Mouse (Mus musculus) limb, embryonic 15.5 days (tissue): ENCODE measurements around the gene P2rx5. TPM values are rescaled to one million over a fixed set of nuclear protein-coding genes. Genes with fewer than 3 reads are reported as not detected.

ENCODE experiments used
- ATAC-seq: fragments of 200-750 bp; cut with Nextera tagmentation; 2 replicates; pipeline ENCODE4 v1.8.0; 2017; ENCODE audit warnings: low read depth, moderate TSS enrichment; ENCODE audit not compliant: insufficient number of reproducible peaks, low FRiP score, low TSS enrichment
- H3K27ac ChIP-seq: fragments of 300-500 bp; sonication (generic); 2 replicates; pipeline ENCODE4 v1.5.1; 2015; ENCODE audit warnings: moderate library complexity, mild to moderate bottlenecking, inconsistent platforms
- H3K27me3 ChIP-seq: fragments of 300-500 bp; sonication (generic); 2 replicates; pipeline ENCODE4 v1.6.1; 2015; ENCODE audit warnings: inconsistent platforms
- H3K36me3 ChIP-seq: fragments of 300-500 bp; sonication (generic); 2 replicates; pipeline ENCODE4 v1.6.1; 2015; ENCODE audit warnings: inconsistent platforms
- H3K4me1 ChIP-seq: fragments of 300-500 bp; sonication (generic); 2 replicates; pipeline ENCODE4 v1.6.1; 2015; ENCODE audit warnings: inconsistent platforms
- H3K4me2 ChIP-seq: fragments of 300-500 bp; sonication (generic); 2 replicates; pipeline ENCODE4 v1.6.1; 2015; ENCODE audit warnings: mild to moderate bottlenecking, inconsistent platforms
- H3K4me3 ChIP-seq: fragments of 300-500 bp; sonication (generic); 2 replicates; pipeline ENCODE4 v1.5.1; 2015; ENCODE audit warnings: mild to moderate bottlenecking, inconsistent platforms
- H3K9ac ChIP-seq: fragments of 300-500 bp; sonication (generic); 2 replicates; pipeline ENCODE4 v1.6.1; 2015; ENCODE audit warnings: inconsistent platforms
- H3K9me3 ChIP-seq: fragments of 300-500 bp; sonication (generic); 2 replicates; pipeline ENCODE4 v1.6.1; 2016; ENCODE audit warnings: inconsistent platforms
- WGBS: fragments of 180-500 bp; shearing (Covaris S2); methylation state at CpG from one replicate; pipeline ENCODE4 v1.1.7; 2015; 5-methylcytosine and 5-hydroxymethylcytosine counted together
- polyA plus RNA-seq: library from polyadenylated mRNA; unstranded; fragments of >200 nt; fragmentation: Nextera tagmentation; extraction: Ambion mirVana; gene quantifications from 2 replicates; pipeline ENCODE4 v1.2.1, GENCODE M21; 2015

The P2rx5 gene
- polyA plus RNA-seq, 1 experiment from 2014 or later, result 1.2 TPM

DNA sequence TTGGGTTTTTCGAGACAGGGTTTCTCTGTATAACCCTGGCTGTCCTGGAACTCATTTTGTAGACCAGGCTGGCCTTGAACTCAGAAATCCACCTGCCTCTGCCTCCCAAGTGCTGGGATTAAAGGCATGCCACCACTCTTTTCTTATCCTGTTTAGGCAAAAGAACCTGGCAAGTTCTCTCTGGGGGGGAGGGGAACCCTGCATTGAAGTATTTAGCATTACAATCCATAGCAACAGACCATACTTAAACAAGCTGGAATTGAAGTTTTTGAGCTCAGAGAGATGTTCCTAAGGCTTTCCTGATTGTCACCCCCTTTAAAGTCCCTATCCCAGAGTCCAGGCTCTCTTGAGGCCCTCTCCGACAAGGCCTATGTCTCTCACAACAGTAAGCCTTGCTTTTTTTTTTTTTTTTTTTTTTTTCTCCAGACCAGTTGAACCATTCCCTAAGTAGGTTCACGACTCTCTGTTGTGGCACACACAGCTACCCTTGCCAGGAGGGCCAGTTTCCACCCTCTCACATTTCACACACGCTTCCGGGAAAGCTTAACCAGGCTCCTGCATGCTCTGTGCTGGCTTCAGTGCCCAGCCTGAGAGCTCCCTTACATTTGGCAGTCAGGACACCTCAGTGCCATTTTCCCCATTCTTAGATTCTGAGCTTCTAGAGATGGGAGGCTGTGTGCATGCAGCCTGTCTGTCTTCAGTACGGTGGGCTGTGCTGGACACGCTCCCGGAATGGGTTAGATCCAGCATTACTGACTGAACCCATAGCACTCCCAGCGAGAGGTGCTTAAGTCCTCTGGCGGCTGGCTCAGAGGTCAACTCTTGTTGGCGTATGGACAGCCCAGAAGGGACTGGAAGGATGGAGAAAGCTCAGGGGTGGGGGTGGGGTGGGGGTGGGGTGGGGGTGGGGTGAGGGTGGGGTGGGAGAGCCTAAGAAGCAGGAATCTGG lies 13.9 kb upstream of the P2rx5 start:
- no peaks in the 10 kb centered on the region for H3K36me3 ChIP-seq

DNA sequence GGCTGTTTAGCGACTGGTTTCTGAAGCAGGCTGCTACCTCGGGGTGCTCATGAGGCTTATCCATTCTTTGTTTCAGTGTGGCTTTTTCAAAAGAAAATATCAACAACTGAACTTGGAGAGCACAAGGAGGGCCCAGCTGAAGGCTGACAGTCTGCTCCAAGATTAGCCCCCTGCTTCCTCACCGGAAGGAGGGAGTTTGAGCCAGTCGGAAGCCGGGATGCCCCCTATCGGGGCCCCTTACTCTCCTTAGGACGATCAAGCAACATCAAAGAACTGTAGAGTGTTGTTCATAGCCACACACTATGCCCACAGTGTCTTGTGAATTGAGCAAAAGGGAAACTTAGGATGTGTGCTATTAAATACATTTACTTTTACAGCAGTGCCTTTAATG lies 13.3 kb upstream of the P2rx5 start:
- ATAC-seq, result no peak
- Histone ChIP-seq H3K27ac (no peak overlapping the region), H3K9ac (no peak overlapping the region), H3K4me2 (no peak overlapping the region), H3K4me3 (no peak overlapping the region), H3K27me3 (no peaks in the 10 kb centered on the region), H3K4me1 (no peaks in the 10 kb centered on the region), H3K9me3 (no peaks in the 10 kb centered on the region), H3K36me3 (no peaks in the 10 kb centered on the region)
- WGBS, result 60% methylated on average over 7 of the region's 7 CpGs

More for the DNA sequence above, 13.9 kb upstream of the P2rx5 start:
- Histone ChIP-seq H3K4me1 (no peaks in the 10 kb centered on the region), H3K27me3 (no peaks in the 10 kb centered on the region), H3K9me3 (no peaks in the 10 kb centered on the region), H3K9ac (no peak overlapping the region), H3K27ac (no peak overlapping the region), H3K4me3 (no peak overlapping the region), H3K4me2 (no peak overlapping the region)
- 54% methylated on average over 11 of the region's 11 CpGs for WGBS
- no peak for ATAC-seq

DNA sequence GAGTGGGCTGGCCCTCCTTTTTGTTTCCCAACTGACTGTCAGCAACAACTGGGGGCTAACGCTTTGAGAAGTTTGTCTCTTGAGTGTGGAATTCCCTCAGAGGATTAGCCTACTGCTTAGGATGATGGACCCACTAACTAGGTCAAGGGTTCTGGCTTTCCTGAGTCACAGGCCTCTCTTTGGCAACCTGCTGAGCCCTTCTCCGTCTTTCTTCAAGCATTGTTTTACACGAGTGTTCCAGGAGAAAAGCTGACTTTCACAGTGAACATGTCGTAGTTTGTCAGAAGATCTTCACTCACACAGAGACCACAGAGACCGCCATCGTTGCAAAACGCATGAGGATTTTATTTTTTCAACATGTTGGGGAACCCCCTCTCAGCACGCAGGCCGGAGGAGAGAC lies 12.0 kb upstream of the P2rx5 start:
- no peak overlapping the region for H3K9ac ChIP-seq
- no peaks in the 10 kb centered on the region for H3K36me3 ChIP-seq
- H3K4me1 ChIP-seq, result no peaks in the 10 kb centered on the region
- ATAC-seq, result no peak
- no peak overlapping the region for H3K4me2 ChIP-seq
- no peak overlapping the region for H3K4me3 ChIP-seq
- H3K9me3 ChIP-seq, result no peaks in the 10 kb centered on the region
- H3K27me3 ChIP-seq, result no peaks in the 10 kb centered on the region
- WGBS, result 79% methylated on average over 9 of the region's 9 CpGs
- H3K27ac ChIP-seq, result no peak overlapping the region

DNA sequence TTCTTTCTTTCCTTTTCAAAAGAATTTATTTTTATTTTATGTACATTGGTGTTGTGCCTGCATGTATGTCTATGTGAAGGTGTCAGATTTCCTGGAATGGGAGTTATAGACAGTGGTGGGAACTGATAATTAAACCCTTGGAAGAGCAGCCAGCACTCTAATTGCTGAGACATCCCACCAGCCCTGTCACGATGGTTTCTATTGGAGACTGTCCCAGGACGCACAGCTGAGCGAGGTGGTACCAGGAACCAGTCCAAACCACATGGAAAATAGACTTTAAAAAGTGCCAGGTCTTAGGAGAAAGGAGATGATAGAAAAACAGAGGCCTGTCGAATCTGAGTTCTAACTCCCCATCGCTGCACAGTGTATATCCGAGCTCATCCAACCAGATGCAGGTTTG lies 5.2 kb upstream of the P2rx5 start:
- no peak overlapping the region for H3K4me3 ChIP-seq
- no peak overlapping the region for H3K27ac ChIP-seq
- ATAC-seq, result no peak
- H3K36me3 ChIP-seq, result no peaks in the 10 kb centered on the region
- peaks cover 24% of the 10 kb centered on the region for H3K27me3 ChIP-seq
- peaks cover 8% of the 10 kb centered on the region; the same call in 1 of the 2 replicates for H3K4me1 ChIP-seq
- no peaks in the 10 kb centered on the region for H3K9me3 ChIP-seq
- 57% methylated on average over 6 of the region's 6 CpGs for WGBS
- no peak overlapping the region for H3K4me2 ChIP-seq
- no peak overlapping the region for H3K9ac ChIP-seq

DNA sequence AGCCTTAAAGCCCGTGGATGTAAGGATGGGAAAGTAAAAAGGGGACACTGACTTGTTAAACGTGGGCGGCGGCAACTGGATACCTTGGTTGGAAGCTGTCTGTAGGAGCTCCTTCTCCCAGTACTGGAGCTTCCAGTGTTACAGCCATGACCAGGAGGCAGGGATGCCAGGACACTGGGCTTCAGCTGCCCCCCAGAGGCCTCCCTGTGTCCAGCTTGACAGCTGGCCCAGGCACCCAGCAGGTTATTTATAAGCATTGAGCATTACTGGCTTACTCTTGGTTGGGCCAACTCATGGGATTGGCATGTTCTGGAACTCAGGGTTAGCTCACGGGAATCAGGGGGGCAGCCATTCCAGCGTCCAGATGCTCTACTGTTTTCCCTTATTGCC lies 585 bp downstream of the P2rx5 start:
- H3K9ac ChIP-seq, result no peak overlapping the region
- 22% methylated on average over 6 of the region's 6 CpGs for WGBS
- peaks cover 42% of the 10 kb centered on the region for H3K27me3 ChIP-seq
- H3K27ac ChIP-seq, result no peak overlapping the region
- H3K4me2 ChIP-seq, result peak overlapping the region; percentile 89
- no peaks in the 10 kb centered on the region for H3K9me3 ChIP-seq
- peaks cover 12% of the 10 kb centered on the region; the same call in 1 of the 2 replicates for H3K4me1 ChIP-seq
- no peaks in the 10 kb centered on the region for H3K36me3 ChIP-seq
- ATAC-seq, result peak; percentile 52; the same call in 1 of the 2 replicates
- peak overlapping the region; percentile 41 for H3K4me3 ChIP-seq

DNA sequence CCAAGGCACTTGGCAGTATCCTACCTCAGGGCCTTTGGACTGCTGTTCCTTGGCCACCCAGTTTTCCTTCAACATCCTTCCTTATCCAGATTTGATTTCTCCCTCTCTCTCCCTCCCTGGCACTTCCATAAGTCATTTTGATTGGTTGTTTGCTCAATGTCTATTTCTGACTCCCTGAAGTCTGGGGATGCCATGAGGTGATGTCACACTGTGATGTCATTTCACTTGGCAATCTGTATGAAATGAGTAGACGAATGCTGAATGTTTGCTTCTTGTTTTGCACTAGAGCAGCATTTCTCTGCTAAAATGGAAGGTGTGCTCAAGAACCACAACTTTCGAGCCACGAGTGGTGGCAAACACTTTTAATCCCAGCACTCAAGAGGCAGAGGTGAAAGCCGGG lies 1.4 kb downstream of the P2rx5 start:
- H3K4me1 ChIP-seq, result peaks cover 12% of the 10 kb centered on the region; the same call in 1 of the 2 replicates

DNA sequence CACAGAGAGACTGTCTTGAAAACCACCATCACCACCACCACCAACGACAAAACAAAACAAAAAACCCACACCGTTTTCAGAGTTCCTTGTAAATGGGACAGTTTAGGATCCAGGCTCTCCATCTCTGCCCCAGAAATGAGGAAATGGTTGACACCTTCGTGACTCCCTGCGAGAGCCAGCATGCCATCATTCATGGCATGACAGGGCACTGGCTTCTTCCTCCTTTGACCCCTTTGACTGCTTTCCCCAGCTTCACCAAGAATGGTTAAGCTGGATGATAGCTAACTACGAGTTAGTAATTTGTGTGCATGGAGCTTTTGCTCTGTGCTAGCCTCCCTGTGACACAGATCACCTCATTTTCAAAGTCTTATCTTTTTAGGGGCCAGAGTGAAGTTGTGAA lies 2.1 kb downstream of the P2rx5 start:
- H3K4me3 ChIP-seq, result no peak overlapping the region
- no peak overlapping the region for H3K27ac ChIP-seq
- H3K4me2 ChIP-seq, result no peak overlapping the region
- no peak overlapping the region for H3K9ac ChIP-seq
- peaks cover 38% of the 10 kb centered on the region for H3K27me3 ChIP-seq
- H3K9me3 ChIP-seq, result no peaks in the 10 kb centered on the region
- no peak for ATAC-seq
- no peaks in the 10 kb centered on the region for H3K36me3 ChIP-seq
- peaks cover 12% of the 10 kb centered on the region; the same call in 1 of the 2 replicates for H3K4me1 ChIP-seq
- 58% methylated on average over 5 of the region's 5 CpGs for whole genome bisulfite sequencing

More for the DNA sequence above, 1.4 kb downstream of the P2rx5 start:
- Histone ChIP-seq H3K4me3 (no peak overlapping the region), H3K9me3 (no peaks in the 10 kb centered on the region), H3K27ac (no peak overlapping the region), H3K36me3 (no peaks in the 10 kb centered on the region), H3K4me2 (no peak overlapping the region), H3K27me3 (peaks cover 40% of the 10 kb centered on the region), H3K9ac (no peak overlapping the region)
- no peak for ATAC-seq
- 84% methylated on average over 4 of the region's 4 CpGs for WGBS

DNA sequence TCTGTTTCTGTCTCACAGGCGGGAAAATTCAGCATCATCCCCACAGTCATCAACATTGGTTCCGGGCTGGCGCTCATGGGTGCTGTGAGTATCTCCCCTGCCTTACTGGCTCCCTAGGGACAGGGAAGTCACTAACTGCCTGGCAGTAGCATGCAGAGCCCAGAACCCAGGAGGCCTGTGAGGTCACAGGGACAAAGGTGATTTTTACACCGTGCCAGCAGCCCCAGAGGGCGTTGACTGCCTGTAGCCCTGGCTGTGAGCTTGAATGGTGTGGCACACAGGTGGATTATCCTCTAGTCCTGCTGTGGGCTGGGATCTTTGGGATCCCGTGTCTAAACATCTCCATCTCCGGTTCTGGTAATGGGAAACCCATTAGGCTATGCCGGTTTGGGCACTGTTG lies 7.8 kb downstream of the P2rx5 start:
- no peak overlapping the region for H3K4me2 ChIP-seq
- H3K9me3 ChIP-seq, result no peaks in the 10 kb centered on the region
- H3K4me1 ChIP-seq, result peaks cover 18% of the 10 kb centered on the region
- peaks cover 11% of the 10 kb centered on the region for H3K36me3 ChIP-seq
- no peak overlapping the region for H3K4me3 ChIP-seq
- H3K27ac ChIP-seq, result no peak overlapping the region
- 76% methylated on average over 8 of the region's 8 CpGs for WGBS
- ATAC-seq, result no peak
- no peak overlapping the region for H3K9ac ChIP-seq
- no peaks in the 10 kb centered on the region for H3K27me3 ChIP-seq

DNA sequence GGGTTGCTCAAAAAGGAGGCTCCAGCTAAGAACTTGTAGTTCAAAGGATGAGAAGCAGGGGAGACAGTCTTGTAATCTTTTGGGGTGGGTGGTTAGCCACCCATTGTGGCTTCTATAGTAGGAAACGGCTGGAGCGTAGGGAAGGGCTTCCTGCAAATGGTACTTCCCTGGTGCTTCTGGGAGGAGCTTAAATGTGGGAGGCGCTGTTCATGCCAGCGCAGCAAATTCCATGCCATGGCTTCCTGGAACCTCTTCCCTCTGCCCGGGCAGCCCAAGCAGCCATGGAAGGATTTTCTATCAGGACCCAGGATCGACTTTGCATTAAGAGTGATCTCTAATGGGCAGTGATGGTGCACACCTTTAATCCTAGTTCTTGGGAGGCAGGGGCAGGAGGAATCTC lies 8.4 kb downstream of the P2rx5 start:
- Histone ChIP-seq H3K4me3 (no peak overlapping the region), H3K4me2 (no peak overlapping the region), H3K27me3 (no peaks in the 10 kb centered on the region), H3K36me3 (peaks cover 14% of the 10 kb centered on the region), H3K27ac (no peak overlapping the region), H3K4me1 (peaks cover 18% of the 10 kb centered on the region), H3K9ac (no peak overlapping the region), H3K9me3 (no peaks in the 10 kb centered on the region)
- WGBS, result 83% methylated on average over 6 of the region's 6 CpGs
- ATAC-seq, result no peak

DNA sequence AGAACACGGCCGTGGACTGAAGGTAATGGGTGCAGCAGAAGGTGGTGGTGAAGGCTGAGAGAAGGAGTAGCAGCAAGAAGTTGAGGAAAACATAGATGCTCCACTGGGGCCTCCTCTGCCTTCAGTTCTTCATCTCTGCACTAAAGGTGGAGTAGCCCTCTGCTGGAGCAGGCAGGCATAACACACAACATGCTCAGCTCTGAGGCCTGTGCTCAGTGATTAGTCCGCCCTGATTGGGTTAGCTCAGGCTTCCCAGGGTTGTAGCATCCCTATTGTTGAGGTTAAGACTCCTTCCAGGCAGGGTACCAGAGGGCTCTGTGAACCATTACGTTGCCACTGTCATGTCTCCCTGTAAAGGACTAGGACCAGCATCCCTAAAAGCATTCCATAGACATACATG lies 9.0 kb downstream of the P2rx5 start:
- H3K36me3 ChIP-seq, result peaks cover 21% of the 10 kb centered on the region
- H3K4me2 ChIP-seq, result no peak overlapping the region
- no peak overlapping the region for H3K27ac ChIP-seq
- H3K9ac ChIP-seq, result no peak overlapping the region
- 40% methylated on average over 4 of the region's 4 CpGs for WGBS
- no peaks in the 10 kb centered on the region for H3K9me3 ChIP-seq
- H3K4me1 ChIP-seq, result peaks cover 18% of the 10 kb centered on the region
- no peaks in the 10 kb centered on the region for H3K27me3 ChIP-seq
- H3K4me3 ChIP-seq, result no peak overlapping the region
- no peak for ATAC-seq

DNA sequence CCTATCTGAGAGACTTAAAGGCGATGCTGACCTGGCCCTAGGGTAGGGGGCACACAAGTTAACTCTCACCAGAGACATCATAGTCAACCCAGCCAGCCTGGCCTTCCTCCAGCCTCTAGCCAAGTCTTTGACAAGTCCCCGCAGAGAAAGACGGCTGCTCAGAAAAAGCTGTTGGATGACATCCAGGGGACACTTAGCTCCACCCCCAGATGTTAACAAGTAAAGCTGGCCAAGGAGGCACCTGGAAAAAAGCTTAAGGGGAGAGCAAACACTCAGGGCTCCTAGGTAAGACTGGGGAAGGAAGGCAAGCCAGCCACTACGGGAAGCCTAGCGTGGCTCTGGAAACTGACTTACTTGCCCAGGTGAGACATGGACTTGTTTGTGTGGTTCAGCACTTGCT lies 12.0 kb downstream of the P2rx5 start:
- no peak for ATAC-seq
- no peak overlapping the region for H3K9ac ChIP-seq

DNA sequence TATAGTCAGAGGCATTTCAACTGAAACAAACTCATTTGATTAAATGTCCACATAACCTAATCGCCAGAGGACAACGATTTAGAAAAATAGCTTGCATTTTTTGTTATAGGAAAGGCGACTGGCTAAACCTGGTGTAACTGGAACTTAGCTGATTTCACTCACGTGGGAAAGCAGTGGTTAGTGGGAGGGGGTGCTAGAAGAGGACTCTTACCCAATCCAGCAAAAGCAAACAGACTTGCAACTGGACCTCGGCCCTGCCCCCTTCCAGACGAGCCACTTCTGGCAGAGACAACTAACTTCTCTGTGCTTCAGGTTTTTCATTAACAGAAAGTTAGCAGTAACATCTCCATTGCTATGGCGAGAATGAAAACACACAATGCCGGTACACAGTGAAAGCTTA lies 15.4 kb downstream of the P2rx5 start:
- Histone ChIP-seq H3K4me3 (peak overlapping the region; percentile 78), H3K4me2 (peak overlapping the region; percentile 51), H3K9me3 (no peaks in the 10 kb centered on the region), H3K27me3 (no peaks in the 10 kb centered on the region), H3K27ac (no peak overlapping the region), H3K36me3 (peaks cover 27% of the 10 kb centered on the region), H3K4me1 (peaks cover 43% of the 10 kb centered on the region), H3K9ac (no peak overlapping the region)
- WGBS, result 35% methylated on average over 8 of the region's 8 CpGs
- ATAC-seq, result no peak

More for the DNA sequence above, 12.0 kb downstream of the P2rx5 start:
- 35% methylated on average over 5 of the region's 5 CpGs for WGBS
- Histone ChIP-seq H3K4me3 (no peak overlapping the region), H3K27me3 (no peaks in the 10 kb centered on the region), H3K4me2 (no peak overlapping the region), H3K36me3 (peaks cover 30% of the 10 kb centered on the region), H3K4me1 (peaks cover 32% of the 10 kb centered on the region), H3K27ac (peak overlapping the region; percentile 67), H3K9me3 (no peaks in the 10 kb centered on the region)
